Mouse (Mus musculus) gastrocnemius, postnatal 14 days (tissue): ENCODE measurements around the gene Tdrd1. TPM values are rescaled to one million over a fixed set of nuclear protein-coding genes. Genes with fewer than 3 reads are reported as not detected.
"Not testable (repeated sequence)": the region's sequence is repeated elsewhere in the genome, so short reads cannot be mapped to it uniquely, and the experiment has no call there.

Source experiments
- DNase-seq: peaks from one replicate; pipeline ENCODE4 v3.0.0; 2021; ENCODE audit warnings: mixed read lengths
- intact Hi-C: fragments of 180-260 bp; cut with DNase I; formaldehyde crosslinking; loops from one replicate; pipeline ENCODE4 v1.15.1; 2025; ENCODE audit warnings: low total_unique reads
- long read RNA-seq, 2 experiments: library from polyadenylated mRNA; stranded (forward); transcript quantifications; one replicate each; pipeline ENCODE4 v2.0.0; 2021
- total RNA-seq, 2 experiments: library from RNA; stranded (reverse); gene quantifications; 2 replicates each; pipeline ENCODE4 v1.2.3; 2021

Tdrd1 gene
- total RNA-seq = not detected
- long read RNA-seq, experiment 1 = 0 reads
- long read RNA-seq, experiment 2 = 0 reads

DNA sequence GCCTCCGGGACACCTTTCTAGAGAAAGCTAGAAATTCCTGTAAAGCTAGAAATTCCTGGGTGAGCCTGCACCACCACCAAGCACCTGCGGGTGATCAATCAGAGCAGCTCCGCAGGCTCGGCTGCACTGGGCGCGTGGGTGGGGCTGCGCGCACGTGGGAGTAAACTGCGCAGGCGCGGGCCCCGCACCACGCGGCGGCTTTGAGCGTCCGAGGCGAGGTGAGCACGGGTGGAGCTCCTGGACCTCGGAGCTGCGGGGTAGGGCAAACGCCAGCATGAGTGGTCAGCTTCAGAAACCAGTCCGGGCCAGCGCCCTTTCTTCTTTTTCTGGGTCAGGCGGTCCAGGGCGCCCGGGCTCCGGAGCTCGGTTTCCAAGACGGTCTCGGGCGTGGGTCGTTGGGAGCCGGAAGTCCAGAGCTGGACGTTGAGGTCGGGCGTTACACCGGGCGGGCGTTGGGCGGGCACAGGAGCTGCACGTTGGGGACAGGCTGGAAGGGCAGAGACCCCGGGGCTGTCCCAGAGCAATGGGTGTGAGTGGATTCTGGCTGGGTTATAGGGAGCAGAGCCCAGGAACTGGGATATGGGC, at the start of gene Tdrd1:
Gene Tdrd1, plus strand, starts transcription at position 163 of the 585 bp plus-strand sequence.
- no peak for DNase-seq
- intact Hi-C loops = no loop called here

DNA sequence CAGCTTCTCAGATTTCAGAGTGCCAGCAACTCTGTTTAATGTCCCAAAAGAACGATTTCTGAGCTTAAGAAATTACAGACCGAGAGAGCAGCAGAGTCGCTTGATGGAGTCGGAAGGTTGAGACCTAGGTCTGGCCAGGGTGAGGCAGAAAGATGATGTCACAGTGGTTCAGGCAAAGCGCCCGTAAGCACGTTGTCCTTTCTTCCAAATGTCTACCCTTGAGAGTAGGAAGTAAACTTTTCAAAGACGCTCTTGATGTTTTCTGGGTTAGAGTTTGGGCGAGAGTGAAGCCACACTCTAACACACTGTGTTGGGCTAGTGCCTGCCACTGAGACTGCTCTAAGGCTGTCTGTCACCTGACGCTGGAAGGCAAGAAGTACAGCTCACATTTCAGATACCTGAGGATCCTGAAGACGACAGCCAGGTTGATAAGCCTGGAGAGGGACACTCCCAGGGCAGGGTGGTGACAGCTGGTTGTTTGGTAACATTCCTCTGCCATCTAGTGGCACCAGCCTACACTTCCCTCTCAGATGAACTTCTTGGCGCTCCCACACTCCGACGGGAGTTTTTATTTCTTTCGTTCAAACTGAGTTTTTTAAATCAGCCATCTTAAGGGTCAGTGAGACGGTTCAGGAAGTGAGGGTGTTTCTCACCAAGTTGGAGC, 49.2 kb upstream of the Tdrd1 start:
- DNase-seq = peak; percentile 48
- intact Hi-C loops = loop anchor here (5.0 to 10.0 kb wide), 2 partner anchors 210 to 352 kb away; no protein-coding TSS in a partner anchor

DNA sequence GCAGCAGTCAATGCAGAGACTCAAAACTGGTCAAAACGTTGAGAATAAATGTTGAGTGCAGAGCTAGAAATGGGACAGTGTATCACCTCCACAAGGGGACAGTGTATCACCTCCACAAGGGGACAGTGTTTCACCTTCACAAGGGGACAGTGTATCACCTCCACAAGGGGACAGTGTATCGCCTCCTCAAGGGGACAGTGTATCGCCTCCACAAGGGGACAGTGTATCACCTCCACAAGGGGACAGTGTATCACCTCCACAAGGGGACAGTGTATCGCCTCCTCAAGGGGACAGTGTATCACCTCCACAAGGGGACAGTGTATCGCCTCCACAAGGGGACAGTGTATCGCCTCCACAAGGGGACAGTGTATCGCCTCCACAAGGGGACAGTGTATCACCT, 47.5 kb upstream of the Tdrd1 start:
- DNase-seq = not testable (repeated sequence)
- intact Hi-C loops = loop anchor here (5.0 to 10.0 kb wide), 2 partner anchors 211 to 354 kb away; no protein-coding TSS in a partner anchor

DNA sequence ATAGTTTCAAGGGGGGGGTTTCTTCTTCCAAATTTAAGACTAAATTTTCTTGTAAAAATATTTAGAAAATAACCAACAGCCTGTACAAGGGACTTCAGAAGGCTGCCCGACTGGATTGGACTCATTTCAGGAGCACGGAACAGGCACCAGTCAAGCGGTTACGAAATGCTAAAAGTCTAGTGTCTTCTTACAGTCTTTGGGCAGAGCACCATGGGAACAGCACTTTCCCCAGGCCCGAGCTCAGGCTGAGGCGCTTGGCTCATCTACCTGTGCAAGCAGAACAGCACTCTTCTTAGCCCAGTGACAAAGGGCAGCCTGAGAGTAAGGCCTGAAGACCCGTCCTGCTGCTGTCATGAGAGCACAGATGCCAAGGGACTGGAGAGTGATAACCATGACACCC, 38.1 kb upstream of the Tdrd1 start:
- intact Hi-C loops = no loop called here
- DNase-seq = peak; percentile 14

DNA sequence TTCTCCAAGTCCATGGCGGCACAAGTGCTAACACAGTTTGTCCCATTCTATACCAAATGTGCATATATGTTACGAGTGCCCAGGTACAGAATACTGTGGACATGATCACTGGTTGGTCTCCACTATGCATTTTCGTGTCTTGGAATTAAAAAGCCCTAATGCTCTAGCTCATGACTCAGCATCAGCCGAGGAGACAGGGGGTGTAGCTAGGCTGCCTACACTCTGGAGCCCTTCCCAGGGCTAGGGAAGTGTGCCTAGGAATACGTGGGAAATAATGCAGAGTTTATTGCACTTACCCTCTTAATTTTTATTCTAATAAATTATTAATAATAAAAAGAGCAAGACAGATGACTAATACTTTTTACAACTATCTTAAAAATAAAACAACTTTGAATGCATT, 37.1 kb upstream of the Tdrd1 start:
- no peak for DNase-seq
- intact Hi-C loops = no loop called here

DNA sequence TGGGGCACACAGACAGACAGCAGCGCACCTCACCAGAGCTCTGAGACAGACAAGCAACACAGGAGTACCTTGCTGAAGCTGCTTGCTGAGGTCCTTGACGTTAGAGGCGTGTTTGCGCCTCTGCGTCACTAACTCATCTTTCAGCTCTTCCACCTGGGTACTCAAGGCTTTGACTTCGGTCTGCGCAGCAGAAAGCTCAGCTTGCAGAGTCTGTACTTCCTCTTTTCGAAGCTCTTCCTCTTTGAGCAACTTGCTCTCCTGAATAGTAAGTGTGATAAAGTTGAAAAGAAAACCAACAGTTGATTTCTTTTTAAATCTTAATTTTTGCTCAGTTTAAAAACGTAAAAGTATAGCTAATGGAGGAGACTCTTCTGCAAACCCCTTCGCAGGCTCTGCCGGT, 28.6 kb upstream of the Tdrd1 start:
- intact Hi-C loops = no loop called here
- DNase-seq = no peak

DNA sequence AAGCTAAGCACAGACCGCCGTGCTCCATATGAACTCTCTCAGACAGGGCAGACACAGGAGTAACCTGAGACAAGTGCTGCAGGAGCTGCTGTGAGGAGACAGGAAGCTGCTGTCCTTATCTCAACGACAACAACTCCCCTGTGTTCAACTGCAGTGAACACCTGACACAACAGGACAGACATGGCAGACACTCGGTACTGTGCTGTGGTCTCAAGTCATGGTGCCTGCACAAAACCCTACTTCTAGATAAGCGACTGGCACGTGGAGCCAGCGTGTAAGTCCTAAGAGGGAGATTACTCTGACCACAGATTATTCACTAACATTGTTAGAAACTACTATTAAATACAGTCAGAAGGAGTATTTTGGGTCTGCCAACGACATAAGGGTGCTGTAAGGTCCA, 25.8 kb upstream of the Tdrd1 start:
- intact Hi-C loops = no loop called here
- DNase-seq = no peak

DNA sequence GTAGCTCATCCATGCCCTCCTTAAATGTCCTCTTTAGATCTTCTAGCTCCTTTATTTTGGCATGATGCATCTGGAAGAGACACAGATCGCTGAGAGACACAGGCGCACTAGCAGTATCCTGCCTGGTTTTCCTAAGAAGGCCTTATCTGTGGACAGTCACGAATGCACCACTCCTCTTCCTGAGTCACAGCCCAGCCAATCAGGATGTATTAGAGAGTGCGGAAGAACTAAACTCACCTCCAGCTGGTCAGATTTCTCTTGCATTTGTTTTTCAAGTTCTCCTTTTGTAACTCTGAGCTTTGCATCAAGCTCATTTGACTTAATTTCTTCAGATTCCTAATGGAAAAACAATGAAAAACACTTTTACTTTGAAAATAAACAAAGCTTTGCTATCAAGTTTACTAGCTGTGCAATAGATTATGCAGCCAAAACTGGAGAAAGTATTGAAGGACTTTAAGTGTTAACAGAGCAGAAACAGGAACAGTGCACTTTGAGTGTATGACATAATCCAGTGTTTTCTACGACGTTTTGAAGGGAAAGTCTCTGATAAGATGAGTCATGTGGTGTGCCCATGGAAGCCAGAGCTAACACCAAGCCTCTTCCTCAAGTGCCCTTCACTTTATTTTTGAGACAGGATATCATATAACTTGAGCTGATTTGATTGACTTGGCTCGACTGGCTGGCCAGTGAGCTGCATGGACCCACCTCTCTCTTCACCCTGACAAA, 24.9 kb upstream of the Tdrd1 start:
- DNase-seq = no peak
- intact Hi-C loops = no loop called here

DNA sequence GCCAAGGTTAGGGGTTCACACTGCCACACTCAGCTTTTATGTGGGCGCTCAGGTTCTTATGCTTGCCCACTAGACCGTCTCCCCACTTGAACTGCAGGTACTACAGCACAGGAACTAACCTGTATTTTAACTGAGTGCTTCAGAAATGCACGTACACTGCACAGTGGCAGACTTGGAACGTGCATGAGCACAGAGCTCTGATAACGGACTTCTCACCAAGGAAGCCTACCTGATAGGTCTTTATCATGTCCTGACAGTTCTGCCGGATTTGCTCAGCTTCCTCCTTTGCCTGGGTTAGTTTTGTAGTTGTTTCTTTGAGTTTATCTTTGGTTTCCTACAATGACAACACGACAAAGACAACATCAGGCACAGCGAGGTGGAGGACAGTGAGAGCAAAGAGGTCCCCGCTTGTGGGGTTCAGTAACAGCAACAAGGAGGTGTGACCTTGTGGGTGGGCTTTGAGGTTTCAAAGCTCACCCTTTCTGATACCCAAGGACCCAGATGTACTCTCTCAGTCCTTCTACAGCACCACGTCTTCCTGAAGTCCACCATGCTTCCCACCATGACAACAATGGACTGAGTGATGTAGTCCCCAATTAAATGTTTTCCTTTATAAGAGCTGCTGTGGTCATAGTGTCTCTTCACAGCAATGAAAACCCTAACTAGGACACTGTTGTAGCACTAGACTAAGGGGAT, 24.2 kb upstream of the Tdrd1 start:
- DNase-seq = no peak
- intact Hi-C loops = no loop called here

DNA sequence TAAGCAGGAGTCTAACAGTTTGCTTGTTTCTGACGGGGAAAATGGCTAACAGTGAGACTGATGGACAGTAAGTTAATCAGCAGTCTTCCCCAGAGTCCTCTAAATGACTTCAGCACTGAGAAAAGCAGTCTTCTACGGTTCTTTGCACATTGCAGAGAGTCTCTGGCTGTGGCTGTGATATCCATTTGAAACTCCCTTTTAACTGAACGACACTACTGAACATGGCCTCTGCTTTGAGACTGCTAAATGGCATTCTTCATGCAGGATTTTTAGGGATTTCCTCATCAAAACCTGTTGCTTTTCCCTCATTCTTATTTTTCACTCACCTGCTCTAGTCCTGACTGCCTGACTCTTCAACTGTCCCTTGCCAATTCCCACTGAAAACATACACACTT, 23.7 kb upstream of the Tdrd1 start:
- intact Hi-C loops = no loop called here
- DNase-seq = no peak

DNA sequence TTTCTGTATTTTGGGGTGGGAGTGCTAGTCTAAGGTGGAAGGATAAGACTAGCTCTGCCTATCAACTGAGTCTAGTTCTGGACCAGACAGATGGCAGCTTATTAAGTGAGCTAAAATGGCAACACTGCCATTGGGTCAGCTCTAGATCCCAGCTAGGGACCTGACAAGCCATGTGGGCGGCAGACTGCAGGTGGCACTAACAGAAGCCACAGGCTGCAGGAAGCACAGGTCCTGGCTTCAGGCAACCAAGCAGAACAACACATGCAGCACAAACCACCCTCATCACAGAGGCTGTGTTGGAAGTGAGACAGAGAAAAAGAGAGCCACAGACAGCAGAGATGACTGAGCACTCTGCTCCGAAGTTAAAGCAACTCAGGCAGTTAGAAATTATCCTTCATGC, 20.6 kb upstream of the Tdrd1 start:
- DNase-seq = no peak
- intact Hi-C loops = no loop called here

DNA sequence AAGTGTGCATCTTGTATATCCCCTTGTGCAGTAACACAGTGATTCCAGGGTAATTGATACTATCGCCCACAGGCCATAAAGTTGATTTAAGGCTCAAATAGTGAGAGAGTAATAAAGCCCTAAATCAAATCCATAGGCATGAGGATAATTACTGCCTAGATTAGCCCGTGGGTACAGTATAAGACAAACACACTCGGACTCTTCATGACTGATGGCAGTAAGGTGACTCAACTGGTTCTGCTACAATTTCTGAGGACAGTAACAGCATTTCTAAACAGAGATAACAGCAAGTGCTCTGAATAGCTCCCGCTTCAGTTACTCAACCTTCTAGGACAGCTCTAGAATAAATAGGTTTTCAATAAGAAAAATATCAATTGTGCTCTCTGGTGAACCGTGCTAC, 18.9 kb upstream of the Tdrd1 start:
- intact Hi-C loops = no loop called here
- DNase-seq = no peak

DNA sequence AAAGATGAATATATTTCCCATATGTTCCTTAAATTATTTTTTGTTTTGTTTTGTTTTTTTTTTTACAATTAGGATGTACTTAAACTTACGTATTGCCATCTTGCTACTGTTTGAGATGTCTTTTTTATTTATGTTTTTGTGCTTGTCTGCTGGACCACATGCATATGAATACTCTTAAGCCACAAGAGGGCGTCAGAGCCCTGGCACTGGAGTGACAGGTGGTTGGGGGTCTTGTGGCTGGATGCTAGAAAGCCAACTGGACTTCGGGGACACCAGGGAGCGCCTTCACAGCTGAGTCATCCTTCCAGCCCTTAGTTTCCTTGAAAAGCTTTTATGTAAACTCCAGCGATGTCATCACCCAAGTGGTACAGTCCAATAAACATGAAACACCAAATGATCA, 17.2 kb upstream of the Tdrd1 start:
- no peak for DNase-seq
- intact Hi-C loops = no loop called here

DNA sequence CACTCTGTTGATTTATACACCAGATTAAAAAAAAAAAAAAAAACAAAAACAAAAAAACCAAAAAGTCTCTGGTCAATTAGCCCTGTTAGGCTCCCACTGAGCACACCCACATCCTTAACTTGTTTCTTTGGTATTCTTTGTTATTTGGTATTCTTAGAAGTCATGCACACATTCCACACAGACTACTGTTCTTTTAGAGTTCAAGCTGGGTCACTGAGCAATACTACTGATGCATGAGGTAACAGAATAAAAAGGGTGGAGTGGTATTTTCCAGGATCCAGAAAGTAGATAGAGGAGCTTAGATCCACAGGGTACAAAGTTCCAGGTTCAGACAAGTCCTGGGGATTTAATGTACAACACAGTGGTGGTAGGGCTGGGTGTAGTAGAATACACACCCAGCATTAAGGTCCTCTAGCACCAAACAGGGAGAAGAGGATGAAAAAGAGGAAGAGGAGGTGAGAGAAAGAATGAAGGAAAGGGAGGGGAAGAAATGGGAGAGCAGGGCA, 15.3 kb upstream of the Tdrd1 start:
- DNase-seq = no peak
- intact Hi-C loops = no loop called here

DNA sequence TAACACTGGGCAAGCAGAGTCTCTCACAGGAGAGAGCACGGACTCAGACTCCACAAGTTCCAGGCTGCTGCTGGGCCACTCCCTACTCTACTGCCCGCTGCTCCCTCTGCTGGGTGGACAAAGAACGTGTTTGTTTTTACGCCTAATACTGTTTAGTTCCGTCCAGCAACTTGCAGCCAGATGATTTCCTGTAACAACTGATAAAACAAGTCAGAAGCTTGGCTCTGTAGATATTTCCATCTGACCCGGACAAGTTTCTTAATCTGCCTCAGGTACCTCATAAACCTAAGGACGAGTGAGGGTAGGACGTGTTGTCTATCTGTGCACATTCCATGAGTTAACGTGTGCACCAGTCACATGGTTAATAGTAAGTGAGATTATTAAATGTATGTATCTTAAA, 14.4 kb upstream of the Tdrd1 start:
- DNase-seq = peak; percentile 70
- intact Hi-C loops = no loop called here

DNA sequence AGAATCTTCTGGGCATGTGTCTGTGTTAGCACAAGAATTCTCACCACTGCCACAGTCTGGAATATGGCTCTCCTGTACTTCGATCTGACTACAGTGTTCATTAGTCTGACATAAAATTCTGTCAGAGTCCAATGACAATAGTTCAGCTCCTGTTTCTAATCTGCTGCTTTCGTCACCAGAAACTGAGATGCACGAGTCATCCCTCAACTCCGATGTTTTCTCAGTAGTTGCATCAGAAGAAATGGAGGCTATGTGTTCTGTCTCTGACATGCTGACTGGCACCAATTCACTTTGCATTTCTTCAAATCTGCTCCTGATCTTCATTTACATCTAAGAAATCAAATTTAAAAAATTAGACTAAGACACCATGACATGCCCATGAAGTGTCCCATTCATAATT, 12.6 kb upstream of the Tdrd1 start:
- intact Hi-C loops = no loop called here
- no peak for DNase-seq

DNA sequence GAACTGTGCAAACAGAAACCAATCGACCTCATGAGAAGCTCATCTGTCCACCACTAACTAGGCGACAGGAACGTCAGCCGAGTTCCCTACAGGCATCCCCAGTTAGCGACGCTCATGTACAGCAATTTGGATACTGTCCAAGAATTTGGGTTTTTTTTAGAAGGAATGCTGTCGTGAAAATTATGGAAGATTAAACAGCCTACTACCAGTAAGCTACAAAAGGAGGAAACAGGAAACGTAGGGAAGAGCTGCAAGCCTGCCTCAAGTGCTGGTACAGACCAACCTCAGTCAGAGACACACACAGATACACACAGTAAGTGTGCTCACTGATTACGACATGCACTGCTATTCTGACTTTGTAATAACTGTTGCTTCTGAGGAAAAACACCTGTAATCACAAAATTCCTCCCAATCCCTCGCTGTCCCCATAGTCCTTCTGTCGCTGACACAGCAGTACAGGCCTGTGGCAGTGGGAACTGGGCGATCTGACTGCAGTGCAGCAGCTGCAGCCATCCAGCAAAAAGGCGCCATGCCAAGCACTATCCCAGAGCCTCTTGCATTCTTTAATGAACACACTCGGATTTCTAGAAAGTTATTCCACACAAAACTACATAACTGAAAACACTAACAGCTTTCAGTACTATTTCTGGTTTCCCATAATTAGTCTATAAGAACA, 8.0 kb upstream of the Tdrd1 start:
- intact Hi-C loops = no loop called here
- DNase-seq = peak; percentile 65

DNA sequence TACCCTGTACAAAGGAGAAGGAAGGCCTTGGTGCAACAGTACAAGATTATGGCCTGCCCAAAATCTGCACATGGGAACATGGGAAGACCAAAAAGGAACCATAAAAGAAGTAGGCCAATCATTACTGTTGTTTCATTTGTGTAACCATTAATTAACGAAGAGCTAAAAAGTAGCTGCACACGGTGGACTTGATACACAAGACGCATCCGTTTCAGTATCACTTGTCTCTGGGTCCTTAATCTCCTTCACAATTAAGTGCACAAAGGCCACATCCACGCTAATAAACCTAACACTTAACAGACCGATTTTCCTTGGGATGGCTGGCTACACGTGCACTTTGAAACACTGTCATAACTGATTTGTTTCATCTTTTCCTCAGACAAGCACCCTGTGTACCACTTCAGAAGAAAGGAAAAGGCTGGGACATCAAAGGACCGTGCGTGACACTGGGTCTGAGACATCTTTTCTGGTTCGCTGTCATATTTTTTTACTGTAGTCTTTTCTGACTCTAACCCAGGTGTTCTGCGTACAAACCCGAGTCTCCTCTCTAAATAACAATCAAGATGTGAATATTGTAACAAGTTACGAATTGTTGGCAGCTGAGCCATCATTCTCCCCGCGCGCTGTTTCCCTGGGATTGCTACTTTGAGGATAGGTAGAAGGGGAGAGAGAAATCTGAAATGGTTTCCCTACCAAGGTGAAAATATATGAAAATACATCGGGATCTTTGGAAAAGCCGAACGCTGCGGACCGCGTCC, 4.8 kb upstream of the Tdrd1 start:
- intact Hi-C loops = no loop called here
- DNase-seq = no peak
